Mouse (Mus musculus) left cerebral cortex, postnatal 25 days (tissue): ENCODE results near the gene Pcsk6. TPM values are rescaled to one million over a fixed set of nuclear protein-coding genes. Genes with fewer than 3 reads are reported as not detected.
"Not testable (repeated sequence)": the region's sequence is repeated elsewhere in the genome, so short reads cannot be mapped to it uniquely, and the experiment has no call there.

Experiments
- DNase-seq, 2 experiments: peaks; one replicate each; pipeline ENCODE4 v3.0.0; 2022; ENCODE audit warnings: low spot score in 2 of 2, mixed read lengths in 1 of 2
- intact Hi-C: fragments of 180-260 bp; cut with DNase I; formaldehyde crosslinking; loops from one replicate; pipeline ENCODE4 v1.15.1; 2025
- total RNA-seq, 2 experiments: library from RNA; stranded (reverse); gene quantifications; 2 replicates each; pipeline ENCODE4 v1.2.3; 2021

Pcsk6 gene
- 1 to 10 TPM; 8.5 to 8.7 TPM for total RNA-seq

GRCm38 (mm10) chr7:65861591-65862472, at the start of gene Pcsk6:
TSS of gene Pcsk6 (plus strand) at chr7:65861734.
- peak; percentile 20 to 28 for DNase-seq
- intact Hi-C loops = no loop called here

- intact Hi-C loops = no loop called here
- DNase-seq = no peak
Observed at GRCm38 (mm10) chr7:65813611-65814212, 47.8 kb upstream of the Pcsk6 start.

GRCm38 (mm10) chr7:65817564-65817963, 44.0 kb upstream of the Pcsk6 start:
- intact Hi-C loops = no loop called here
- no peak for DNase-seq

GRCm38 (mm10) chr7:65820391-65820790, 41.1 kb upstream of the Pcsk6 start:
- intact Hi-C loops = no loop called here
- peak in 1 of 2 experiments; percentile 2 for DNase-seq

GRCm38 (mm10) chr7:65821901-65822300, 39.6 kb upstream of the Pcsk6 start:
- DNase-seq, intact Hi-C loops: not testable (repeated sequence)

GRCm38 (mm10) chr7:65822506-65823119, 38.9 kb upstream of the Pcsk6 start:
- DNase-seq = no peak
- intact Hi-C loops = no loop called here

- no peak for DNase-seq
- intact Hi-C loops = loop anchor here (5.0 kb wide), 1 partner anchor 82 kb away; no protein-coding TSS in a partner anchor
Observed at GRCm38 (mm10) chr7:65839756-65840155, 21.8 kb upstream of the Pcsk6 start.

GRCm38 (mm10) chr7:65843210-65843609, 18.3 kb upstream of the Pcsk6 start:
- no peak for DNase-seq
- intact Hi-C loops = no loop called here

- DNase-seq = no peak
- intact Hi-C loops = no loop called here
Observed at GRCm38 (mm10) chr7:65860981-65861380, 553 bp upstream of the Pcsk6 start.

GRCm38 (mm10) chr7:65862473-65863176, 1.1 kb downstream of the Pcsk6 start:
- no peak for DNase-seq
- intact Hi-C loops = no loop called here

- no peak for DNase-seq
- intact Hi-C loops = no loop called here
Observed at GRCm38 (mm10) chr7:65869173-65869572, 7.6 kb downstream of the Pcsk6 start.

- no peak for DNase-seq
- intact Hi-C loops = no loop called here
Observed at GRCm38 (mm10) chr7:65869794-65870193, 8.3 kb downstream of the Pcsk6 start.

GRCm38 (mm10) chr7:65870227-65870626, 8.7 kb downstream of the Pcsk6 start:
- intact Hi-C loops = no loop called here
- DNase-seq = no peak

GRCm38 (mm10) chr7:65870928-65871580, 9.5 kb downstream of the Pcsk6 start:
- intact Hi-C loops = no loop called here
- peak; percentile 37 to 61 for DNase-seq

- intact Hi-C loops = no loop called here
- DNase-seq = no peak
Observed at GRCm38 (mm10) chr7:65871851-65872250, 10.3 kb downstream of the Pcsk6 start.

GRCm38 (mm10) chr7:65873176-65873845, 11.8 kb downstream of the Pcsk6 start:
- intact Hi-C loops = no loop called here

GRCm38 (mm10) chr7:65873902-65874301, 12.4 kb downstream of the Pcsk6 start:
- intact Hi-C loops = no loop called here
- no peak for DNase-seq

More at GRCm38 (mm10) chr7:65873176-65873845, 11.8 kb downstream of the Pcsk6 start:
- DNase-seq = no peak

- DNase-seq = no peak
- intact Hi-C loops = no loop called here
Observed at GRCm38 (mm10) chr7:65876596-65876995, 15.1 kb downstream of the Pcsk6 start.

- intact Hi-C loops = no loop called here
- no peak for DNase-seq
Observed at GRCm38 (mm10) chr7:65878234-65878633, 16.7 kb downstream of the Pcsk6 start.
